Mouse (Mus musculus) heart, adult 9 months (tissue): ENCODE measurements around the gene Jtb.

Source experiments
- DNase-seq, 2 experiments: peaks; one replicate each; pipeline ENCODE4 v3.0.0; 2022; ENCODE audit warnings: low spot score in 2 of 2

Jtb gene

DNA sequence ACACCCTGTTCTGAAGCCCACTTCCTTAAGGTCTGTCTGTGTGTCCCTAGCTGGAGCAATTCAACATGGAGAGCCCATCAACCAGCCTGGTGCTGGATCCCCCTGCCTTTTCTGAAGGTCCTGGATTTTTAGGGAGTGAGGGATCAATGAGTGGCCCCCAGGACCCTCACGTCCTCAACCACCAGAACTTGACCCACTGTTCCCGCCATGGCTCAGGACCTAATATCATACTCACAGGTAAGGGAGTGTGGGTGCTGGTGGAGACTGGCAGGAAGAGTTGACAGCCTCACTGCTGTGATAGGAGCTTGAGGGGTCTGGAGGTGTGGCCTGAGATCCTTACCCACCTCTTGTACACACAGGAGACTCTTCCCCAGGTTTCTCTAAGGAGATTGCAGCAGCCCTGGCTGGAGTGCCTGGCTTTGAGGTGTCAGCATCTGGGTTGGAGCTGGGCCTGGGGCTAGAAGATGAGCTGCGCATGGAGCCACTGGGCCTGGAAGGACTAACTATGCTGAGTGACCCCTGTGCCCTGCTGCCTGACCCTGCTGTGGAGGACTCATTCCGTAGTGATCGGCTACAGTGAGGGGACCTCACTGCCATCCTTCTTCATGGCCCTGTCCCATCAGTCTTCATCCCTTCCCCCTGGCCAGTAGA, 31.8 kb downstream of the Jtb start:
- no peak for DNase-seq

DNA sequence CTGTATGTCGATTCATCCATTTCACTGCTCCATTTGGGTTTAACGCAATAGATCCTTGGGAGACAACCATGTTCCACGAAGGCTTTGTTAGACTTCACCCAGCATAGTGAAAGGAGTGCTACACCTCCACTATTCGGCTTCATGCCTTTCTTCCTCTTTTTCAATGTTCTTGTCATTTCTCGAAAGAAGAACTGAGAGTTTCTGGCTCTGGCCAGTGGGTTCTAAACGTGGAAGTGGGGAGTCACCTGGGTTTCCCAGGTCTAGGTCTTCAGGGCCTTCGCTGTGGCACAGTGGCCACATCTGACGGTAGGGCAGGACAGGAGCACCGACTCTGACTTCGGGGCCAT, 33.3 kb downstream of the Jtb start:
- DNase-seq, result no peak

DNA sequence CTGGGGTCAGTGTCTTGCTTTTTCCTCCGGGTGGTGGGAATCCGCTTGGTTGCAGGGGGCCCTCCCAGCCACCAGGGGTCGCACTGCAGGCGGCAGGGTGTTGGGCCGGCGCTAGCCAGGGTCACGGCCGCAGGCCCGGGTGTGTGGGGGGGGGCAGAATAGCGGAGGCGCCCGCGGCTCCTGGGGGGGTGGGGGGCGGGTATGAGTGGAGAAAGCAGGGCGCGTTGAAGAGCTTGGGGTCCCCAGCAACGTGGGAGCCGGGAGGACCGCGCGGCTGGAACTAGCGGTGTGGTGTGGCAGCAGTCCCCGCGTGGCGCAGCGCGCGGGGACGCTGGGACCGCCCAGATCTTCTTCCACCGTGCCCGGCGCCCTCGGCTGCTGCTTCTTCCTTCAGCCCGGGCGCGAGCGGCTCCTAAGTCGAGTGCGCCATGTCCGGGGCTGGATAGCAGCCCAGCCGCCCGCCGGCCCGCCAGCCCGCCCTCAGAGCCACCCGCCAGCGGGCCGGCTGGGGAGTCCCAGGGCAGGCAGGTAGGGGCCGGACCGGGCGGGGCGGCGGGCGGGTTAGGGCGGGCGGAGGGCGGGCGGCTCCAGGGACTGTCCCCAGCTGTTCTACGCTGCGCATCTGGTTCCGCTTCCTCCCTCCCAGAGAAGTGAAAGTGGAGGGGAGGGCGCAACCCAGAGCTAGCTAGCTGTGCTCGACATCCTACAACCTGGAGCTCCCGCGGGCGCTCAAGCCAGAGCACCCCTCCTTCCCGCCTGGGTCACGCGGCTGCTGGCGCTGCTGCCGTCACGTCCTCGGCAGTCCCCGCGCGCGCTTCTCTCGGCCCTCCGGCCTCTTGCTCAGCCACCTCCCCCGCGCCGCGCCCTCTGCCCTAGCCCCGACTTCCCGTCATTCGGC, 33.9 kb downstream of the Jtb start, which contains the start of gene Dennd4b:
Gene Dennd4b, plus strand, starts transcription at position 152 of the 898 bp plus-strand sequence.
- peak; percentile 93 to 95 for DNase-seq

DNA sequence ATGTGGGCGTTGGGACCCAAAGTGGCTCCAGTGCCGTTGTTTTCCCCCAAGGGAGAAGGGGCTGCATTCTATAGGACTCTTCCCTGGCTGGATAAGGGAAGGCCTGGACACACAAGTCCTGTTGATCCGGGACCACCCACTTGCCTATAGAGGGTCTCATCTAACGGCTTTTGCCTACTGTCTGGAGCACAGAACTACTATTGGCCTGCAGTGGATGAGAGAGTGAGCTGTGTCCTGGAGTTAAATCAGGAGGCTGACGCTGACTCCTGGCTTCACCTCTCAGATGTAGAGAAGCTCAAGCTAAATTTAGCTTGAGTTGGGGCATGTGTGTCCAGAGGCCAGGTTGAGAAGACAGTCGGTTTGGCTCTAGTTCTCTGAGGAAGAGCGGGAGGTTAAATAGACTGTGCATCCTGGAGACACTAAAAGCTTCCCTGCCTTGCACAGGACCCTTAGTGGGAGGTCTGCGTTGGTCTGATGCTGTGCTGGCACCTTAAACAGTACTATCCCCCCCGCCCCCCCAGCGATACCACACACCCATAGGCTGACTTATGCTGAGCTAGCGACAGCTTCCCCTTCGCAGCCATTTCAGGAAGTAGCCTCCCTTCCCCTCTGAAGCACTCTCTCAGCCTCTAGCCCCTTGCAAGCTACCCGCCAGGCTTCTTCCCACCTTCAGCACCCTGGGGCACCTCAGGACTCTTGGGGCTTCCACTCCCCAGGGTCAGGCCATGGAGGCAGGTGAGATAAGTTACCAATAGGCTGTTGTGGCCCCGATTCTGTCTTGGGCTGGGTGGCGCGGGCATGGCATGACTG, 34.7 kb downstream of the Jtb start:
- peak; percentile 51 to 61 for DNase-seq

DNA sequence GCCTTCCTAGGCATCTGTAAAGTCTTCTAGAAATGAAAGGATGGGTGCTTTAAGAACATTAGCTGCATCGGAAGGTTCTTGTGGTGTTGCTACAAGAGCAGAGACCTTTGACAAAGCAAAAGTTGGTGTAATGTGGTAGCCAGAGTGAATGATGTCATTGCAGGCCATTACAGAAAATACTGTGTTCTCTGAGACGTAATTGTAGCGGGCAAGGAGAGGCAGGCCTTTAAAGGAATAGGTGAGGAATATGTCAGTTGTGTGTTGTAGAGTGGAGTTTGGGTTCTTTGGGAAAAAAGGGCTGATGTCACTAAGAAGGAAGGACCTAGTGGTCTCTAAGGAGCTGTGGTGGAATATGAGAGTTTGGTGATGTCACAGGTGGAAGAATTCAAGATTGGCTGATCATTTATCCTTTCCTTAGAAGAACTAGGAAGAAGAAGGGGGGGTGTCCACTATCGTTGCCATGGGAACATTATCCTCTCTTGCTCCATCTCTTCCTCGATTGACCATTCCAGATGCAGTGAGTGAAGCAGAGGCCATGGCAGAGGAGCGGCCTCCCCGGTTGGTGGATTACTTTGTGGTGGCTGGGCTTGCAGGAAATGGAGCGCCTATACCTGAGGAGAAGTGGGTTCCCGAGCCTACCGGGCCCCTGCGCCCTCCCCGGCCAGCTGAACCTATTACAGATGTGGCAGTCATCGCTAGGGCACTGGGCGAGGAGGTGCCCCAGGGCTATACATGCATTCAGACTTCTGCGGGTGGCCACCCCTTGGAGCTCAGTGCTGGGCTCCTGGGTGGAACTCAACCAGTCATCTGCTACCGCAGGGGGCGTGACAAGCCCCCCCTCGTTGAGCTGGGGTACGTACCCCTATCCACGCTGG, 35.7 kb downstream of the Jtb start:
- DNase-seq, result no peak

DNA sequence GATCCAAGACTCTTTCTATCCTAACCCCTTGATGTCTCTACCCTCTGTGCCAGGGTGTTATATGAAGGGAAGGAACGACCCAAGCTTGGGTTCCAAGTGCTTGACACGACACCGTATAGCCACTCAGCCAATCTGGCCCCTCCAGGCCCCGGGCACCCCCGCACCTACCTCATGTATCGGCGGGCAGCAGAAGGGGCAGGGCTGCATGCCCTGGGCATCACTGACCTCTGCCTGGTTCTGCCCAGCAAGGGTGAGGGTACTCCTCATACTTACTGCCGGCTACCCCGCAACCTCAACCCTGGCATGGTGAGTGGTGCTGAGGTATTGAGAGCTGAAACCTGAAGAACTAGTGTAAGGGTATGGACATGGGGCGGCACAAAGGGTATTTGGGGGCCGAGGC, 36.8 kb downstream of the Jtb start:
- no peak for DNase-seq

DNA sequence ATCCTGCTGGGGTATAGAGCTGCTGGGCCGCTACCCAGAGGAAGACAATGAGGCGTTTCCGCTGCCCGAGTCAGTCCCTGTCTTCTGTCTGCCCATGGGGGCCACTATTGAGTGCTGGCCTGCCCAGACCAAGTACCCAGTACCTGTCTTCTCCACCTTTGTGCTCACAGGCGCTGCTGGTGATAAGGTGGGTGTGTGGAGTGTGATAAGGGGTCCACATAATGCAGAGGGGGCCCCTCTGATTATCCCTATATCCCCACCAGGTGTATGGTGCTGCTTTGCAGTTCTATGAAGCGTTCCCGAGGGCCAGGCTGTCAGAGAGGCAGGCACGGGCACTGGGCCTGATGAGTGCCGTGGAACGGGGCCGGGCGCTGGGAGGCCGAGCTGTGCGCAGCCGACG, 37.6 kb downstream of the Jtb start:
- DNase-seq, result no peak

DNA sequence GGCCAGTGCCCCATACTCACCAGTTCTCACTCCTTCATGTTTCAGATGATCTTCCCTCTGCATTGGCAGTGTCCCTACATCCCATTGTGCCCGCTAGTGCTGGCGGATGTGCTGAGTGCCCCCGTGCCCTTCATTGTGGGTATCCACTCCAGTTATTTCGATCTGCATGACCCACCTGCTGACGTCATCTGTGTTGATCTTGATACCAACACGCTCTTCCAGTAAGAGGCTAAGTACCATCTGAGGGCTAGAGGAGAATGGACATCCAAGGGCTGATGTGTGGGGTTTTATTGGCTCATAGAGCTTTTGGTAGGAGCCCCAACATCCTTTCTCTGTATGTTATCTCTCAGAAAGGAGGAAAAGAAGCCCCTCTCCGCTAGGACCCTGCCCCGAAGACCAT, 39.4 kb downstream of the Jtb start:
- DNase-seq, result no peak

DNA sequence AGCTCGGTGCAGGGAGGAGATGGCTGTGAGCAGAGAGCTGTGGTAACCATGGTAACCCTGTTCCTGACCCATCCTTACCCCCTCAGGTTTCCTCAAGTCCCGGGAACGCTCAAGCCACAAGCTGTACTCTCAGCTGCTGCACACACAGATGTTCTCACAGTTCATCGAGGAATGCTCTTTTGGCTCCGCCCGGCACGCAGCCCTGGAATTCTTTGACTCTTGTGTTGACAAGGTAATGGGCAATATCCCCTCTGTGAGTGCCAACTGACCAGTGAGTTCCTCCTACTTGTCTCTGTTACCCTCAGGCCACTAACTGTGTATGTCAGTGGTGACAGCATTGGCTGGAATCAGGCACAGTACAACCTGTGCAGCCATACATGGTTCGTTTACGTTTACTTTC, 40.8 kb downstream of the Jtb start:
- DNase-seq, result no peak

DNA sequence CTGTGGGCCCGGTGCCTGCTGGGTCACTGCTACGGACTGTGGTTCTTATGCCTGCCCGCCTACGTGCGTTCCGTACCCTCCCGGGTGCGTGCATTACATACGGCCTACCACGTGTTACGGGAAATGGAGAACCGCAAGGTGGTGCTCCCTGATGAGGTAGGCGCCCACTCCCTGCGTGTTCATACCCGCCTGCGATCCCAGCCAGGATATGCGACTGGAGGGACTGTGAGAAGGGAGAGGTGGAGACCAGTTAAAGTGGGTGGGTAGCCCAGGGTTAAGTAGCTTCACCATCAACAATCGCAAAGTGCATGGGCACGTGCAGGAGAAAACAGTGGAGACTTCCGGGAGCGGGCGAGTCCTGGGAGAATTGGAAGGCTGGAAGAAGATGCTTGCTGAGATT, 42.5 kb downstream of the Jtb start:
- no peak for DNase-seq

DNA sequence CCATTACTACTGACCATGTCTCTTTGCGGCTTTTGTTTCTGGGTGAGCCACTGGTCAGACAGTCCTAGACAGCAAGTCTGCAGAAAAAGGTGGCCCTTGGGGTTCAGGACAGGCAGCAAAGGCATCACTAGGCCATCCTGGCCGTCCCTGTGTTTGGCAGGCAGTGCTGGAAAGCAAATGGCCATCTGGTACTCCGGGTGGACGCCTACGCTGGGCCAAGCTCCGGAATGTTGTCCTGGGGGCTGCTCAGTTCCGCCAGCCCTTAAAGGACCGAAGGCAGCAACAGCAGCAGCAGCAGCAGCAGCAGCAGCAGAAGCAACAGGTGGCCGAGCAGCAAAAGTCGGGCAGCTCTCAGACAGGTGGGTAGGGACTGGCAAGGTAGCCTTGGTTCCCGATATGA, 43.9 kb downstream of the Jtb start:
- DNase-seq, result no peak

DNA sequence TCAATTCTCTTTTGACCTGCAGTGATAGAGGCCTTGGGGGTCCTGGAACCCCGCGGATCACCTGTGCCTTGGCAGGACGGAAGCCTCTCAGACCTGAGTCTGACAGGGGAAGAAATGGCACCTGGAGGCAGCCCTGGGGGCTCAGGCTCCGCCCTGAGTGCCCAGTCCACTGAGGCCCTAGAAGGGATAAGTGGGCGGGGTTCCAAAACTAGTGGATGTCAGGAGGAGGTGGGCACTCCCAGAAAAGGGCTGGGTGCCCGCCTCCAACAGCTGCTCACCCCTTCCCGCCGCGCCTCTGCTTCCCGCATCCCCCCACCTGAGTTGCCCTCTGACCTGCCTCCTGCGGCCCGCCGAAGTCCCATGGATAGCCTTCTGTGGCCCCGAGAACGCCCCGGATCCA, 45.5 kb downstream of the Jtb start:
- DNase-seq, result no peak

DNA sequence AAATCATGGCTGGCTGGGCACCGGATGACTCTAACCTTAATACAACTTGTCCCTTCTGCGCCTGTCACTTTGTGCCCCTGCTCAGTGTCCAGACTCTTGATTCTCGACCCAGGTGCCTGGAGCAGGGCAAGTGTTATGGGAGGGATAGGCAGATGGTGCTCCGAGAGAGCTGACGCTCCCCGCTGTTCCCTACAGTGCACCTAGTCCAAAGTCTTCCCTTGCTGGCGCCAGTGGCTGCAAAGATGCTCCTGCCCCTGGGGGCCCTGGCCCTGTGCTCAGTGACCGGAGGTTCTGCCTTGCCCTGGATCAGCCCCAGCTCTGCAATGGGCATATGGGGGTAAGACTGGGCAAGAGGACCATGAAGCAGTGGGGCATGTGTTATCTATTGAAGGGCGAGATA, 46.4 kb downstream of the Jtb start:
- no peak for DNase-seq

DNA sequence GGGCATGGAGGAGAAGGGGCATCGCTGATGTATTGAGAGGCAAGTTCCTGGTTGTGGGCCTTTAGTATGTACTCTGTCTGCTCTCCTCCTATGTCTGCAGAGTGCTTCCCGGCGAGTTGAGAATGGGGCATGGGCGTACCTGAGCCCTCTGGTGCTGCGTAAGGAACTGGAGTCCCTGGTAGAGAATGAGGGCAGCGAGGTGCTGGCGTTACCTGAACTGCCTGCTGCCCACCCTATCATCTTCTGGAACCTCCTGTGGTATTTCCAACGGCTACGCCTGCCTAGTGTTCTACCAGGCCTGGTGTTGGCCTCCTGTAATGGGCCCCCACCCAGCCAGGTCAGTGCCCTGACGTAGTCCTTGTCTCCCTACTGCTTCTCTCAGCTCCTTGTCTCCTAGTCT, 46.8 kb downstream of the Jtb start:
- no peak for DNase-seq

DNA sequence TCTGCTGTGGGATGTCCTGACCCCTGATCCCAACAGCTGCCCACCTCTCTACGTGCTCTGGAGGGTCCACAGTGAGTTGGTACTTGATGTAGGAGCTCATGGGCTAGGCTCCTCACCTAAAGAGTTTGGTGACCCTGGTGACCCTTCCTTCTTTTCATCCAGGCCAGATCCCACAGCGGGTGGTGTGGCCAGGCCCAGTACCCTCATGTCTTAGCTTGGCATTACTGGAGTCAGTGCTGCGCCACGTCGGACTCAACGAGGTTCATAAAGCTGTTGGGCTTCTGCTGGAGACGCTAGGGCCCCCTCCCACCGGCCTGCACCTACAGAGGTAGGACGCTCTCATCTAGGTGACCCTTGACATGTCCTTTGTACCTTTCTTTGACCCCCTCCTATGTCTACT, 47.8 kb downstream of the Jtb start:
- no peak for DNase-seq

DNA sequence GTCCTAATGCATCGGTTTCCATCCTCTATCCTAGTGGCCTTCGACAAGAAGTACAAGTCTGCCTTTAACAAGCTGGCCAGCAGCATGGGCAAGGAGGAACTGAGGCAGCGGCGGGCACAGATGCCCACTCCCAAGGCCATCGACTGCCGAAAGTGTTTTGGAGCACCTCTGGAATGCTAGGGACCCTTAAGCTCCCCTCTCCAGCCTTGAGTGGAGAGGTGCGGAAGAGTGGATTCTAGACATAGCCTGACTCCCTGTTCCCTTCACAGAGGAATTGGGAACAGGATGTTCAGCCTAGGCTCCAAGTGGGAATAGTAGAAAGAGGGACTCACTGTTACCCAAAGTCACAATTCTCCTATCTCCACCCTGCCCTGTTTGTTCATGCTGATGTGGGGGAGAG, 48.3 kb downstream of the Jtb start:
- DNase-seq, result no peak

DNA sequence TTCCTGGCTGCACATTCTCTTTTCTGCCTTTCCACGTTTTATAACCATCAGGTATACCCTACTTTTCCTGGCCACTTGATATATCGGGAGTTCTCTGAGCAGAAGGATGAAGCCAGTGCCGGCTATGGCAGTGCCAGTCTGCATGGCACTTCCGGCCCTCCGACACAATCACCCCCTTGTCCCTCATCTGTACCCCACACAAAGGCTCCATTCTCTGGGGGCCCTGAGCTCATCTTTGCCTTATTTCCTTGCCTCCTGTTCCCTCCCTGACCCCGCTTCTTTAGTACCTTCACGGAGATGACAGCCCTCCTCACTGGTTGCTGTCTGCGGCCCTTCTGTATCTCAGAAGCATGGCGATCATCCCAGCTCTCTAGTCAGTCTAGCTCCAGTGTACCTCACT, 49.3 kb downstream of the Jtb start:
- no peak for DNase-seq

DNA sequence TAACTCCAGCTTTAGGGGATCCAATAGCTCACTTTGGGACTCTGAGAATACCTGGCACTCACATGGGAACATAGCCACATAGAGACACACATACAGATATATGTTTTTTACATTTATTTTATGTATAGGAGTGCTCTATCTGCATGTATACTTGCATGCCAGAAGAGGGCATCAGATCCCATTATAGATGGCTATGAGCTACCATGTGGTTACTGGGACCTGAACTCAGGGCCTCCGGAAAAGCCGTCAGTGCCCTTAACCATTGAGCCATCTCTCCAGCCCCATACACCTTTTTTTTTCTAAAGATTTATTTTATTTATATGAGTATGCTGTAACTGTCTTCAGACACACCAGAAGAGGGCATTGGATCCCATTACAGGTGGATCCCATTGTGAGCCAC, 52.8 kb downstream of the Jtb start:
- DNase-seq, result no peak
